Mouse (Mus musculus) liver, postnatal 0 days (tissue): ENCODE measurements around the gene 4930568D16Rik.

Experiments used
- CTCF ChIP-seq: sonication (generic); IDR thresholded peaks from 2 replicates; pipeline ENCODE4 v1.5.1; 2016; ENCODE audit warnings: antibody characterized with exemption, low read depth
- EP300 ChIP-seq: IDR thresholded peaks from 2 replicates; pipeline ENCODE4 v1.6.1; 2016; ENCODE audit warnings: antibody characterized with exemption, low read depth, mild to moderate bottlenecking

DNA sequence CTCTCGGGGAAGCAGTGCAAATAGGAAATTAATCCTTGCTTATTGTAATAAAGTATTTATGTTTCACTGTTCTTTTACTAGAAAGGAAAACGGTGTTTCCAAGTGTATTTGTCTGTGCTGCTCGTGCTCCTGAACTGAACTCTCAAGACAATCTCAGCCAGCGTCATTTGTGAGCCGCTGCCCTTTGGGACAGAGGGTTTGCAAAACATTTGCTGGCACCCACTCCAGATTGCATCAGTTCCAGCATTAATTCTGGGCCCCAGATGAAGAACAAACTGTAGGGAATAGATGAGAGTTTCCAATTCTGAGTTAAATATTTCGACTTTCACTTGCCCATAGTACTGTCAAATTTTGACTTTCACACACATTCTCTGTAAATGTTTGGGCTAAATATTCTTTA lies 28.8 kb downstream of the 4930568D16Rik start:
- TF ChIP-seq CTCF (no peak), EP300 (no peak)
